Mouse (Mus musculus): ENCODE measurements around the gene Tpk1. TPM values are rescaled to one million over a fixed set of nuclear protein-coding genes. Genes with fewer than 3 reads are reported as not detected.
"Not testable (repeated sequence)": the region's sequence is repeated elsewhere in the genome, so short reads cannot be mapped to it uniquely, and the experiment has no call there.

Gene Tpk1
- polyA plus RNA-seq, 1 experiment from 2014 or later = 8.9 TPM

DNA sequence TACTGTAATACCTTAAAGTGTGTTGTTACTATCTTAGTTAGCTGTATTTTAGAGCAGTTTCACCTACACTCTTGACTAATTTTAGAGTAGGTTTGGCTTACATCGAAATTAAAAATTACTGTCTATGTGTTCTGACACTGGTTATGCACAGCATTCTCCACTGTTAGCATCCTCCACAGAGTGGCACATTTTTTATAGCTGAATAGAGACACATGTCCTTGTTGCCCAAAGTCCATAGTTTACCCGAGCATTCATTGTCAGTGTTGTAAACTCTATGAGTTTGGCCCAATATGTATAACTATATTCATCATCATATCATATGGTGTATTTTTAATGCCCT, 148.8 kb downstream of the Tpk1 start:
- Histone ChIP-seq H3K9ac (no peak overlapping the region), H3K36me3 (no peaks in the 10 kb centered on the region), H3K4me2 (replicated peaks) (no peak overlapping the region), H3K27ac (replicated peaks) (no peak overlapping the region), H3K9me3 (replicated peaks) (no peaks in the 10 kb centered on the region), H3K4me1 (no peaks in the 10 kb centered on the region), H3K4me3 (replicated peaks) (no peak overlapping the region), H3K27me3 (no peaks in the 10 kb centered on the region)
- no peak for ATAC-seq (ENCODE audit: insufficient number of reproducible peaks, low FRiP score, low TSS enrichment, low read depth)
- 79% methylated on average over 2 of the region's 2 CpGs for WGBS

DNA sequence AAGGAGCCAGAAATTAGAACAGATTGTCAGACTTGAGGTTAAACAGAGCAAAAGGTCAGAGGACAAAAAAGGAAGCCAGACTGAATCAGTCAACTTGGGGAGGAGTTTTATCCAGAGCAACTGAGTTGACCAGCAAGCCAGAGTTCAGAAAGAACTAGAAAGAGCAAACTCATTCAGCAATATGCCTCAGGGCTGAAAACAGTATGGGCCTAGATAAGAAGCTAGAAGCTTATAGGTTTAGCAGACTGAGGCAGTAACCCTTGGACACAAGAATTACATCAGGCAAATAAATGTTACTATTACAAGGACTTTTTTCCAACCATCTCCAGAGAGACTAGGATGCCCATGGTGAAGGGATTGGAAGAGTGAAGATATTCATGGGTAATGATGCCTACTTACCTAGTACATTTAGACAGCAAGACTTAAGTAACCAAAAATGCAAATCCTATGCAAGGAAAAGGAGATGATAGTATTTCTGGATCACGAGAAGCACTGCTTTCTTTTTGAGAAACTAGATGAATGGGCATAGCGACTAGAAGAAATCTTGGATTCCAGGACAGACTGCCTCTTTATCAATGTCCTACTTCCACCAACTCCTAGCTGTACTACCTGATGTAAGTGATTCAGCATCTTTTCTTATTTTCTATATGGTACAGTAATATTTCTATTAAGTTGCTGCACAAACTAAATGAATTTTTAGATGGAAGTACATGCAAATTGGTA, 149.3 kb downstream of the Tpk1 start:
- ATAC-seq (ENCODE audit: insufficient number of reproducible peaks, low FRiP score, low TSS enrichment, low read depth) = no peak
- Histone ChIP-seq H3K4me3 (replicated peaks) (no peak overlapping the region), H3K4me2 (replicated peaks) (no peak overlapping the region), H3K9ac (no peak overlapping the region), H3K27ac (replicated peaks) (no peak overlapping the region), H3K9me3 (replicated peaks) (no peaks in the 10 kb centered on the region), H3K4me1 (no peaks in the 10 kb centered on the region), H3K27me3 (no peaks in the 10 kb centered on the region), H3K36me3 (no peaks in the 10 kb centered on the region)
- WGBS = 92% methylated on average over 2 of the region's 2 CpGs

DNA sequence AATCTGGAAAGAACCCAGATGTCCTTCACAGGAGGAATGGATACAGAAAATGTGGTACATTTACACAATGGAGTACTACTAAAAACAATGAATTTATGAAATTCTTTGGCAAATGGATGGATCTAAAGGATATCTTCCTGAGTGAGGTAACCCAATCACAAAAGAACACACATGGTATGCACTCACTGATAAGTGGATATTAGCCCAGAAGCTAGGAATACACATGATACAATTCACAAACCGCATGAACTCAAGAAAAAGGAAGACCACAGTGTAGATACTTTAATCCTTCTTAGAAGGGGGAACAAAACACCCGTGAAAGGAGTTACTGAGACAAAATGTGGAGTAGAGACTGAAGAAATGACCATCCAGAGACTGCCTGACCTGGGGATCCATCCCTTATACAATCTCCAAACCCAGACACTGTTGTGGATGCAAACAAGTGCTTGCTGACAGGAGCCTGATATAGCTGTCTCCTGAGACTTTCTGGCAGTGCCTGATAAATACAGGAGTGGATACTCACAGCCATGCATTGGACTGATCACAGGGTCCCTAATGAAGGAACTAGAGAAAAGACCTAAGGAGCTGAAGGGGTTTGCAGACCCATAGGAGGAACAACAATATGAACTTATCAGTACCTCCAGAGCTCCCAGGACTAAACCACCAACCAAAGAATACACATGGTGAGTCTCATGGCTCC, 159.2 kb downstream of the Tpk1 start:
- not testable (repeated sequence) for H3K9ac ChIP-seq; H3K27me3 ChIP-seq; ATAC-seq (ENCODE audit: insufficient number of reproducible peaks, low FRiP score, low TSS enrichment, low read depth); H3K27ac ChIP-seq (replicated peaks); H3K36me3 ChIP-seq; H3K4me1 ChIP-seq; H3K4me3 ChIP-seq (replicated peaks); H3K9me3 ChIP-seq (replicated peaks); H3K4me2 ChIP-seq (replicated peaks)
- WGBS = 84% methylated on average over 2 of the region's 2 CpGs

DNA sequence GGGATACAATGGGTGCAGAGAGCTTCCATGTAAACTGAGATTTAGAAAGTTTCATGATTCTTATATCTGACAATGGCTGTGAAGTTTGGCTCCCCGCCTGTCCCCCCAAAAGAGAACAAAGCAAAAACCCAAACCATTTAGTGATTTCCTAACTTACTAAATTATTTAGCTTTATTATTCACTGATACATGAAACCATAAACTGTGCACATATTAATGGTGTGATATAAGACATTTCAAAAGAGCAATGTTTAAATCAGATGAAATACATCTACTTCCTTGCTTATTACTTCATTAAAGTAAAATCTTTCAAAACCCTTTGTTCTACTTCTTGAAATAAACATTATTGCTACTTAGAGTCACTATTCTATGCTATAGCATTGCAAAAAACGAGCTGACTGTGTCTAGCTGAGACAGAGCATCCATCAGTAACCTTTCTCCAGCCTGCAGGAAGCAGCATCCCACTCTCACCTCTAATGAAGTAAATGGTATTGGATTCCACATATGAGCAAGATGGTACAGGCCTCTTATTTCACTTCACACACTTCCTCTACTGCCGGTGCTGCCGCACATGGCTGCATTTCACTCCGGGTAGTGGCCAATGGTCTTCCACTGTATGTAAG, 161.4 kb downstream of the Tpk1 start:
- Histone ChIP-seq H3K4me1 (no peaks in the 10 kb centered on the region), H3K4me2 (replicated peaks) (no peak overlapping the region), H3K9ac (no peak overlapping the region), H3K36me3 (no peaks in the 10 kb centered on the region), H3K9me3 (replicated peaks) (no peaks in the 10 kb centered on the region), H3K27me3 (no peaks in the 10 kb centered on the region), H3K27ac (replicated peaks) (no peak overlapping the region), H3K4me3 (replicated peaks) (no peak overlapping the region)
- WGBS = 82% methylated on average over 5 of the region's 5 CpGs
- no peak for ATAC-seq (ENCODE audit: insufficient number of reproducible peaks, low FRiP score, low TSS enrichment, low read depth)

DNA sequence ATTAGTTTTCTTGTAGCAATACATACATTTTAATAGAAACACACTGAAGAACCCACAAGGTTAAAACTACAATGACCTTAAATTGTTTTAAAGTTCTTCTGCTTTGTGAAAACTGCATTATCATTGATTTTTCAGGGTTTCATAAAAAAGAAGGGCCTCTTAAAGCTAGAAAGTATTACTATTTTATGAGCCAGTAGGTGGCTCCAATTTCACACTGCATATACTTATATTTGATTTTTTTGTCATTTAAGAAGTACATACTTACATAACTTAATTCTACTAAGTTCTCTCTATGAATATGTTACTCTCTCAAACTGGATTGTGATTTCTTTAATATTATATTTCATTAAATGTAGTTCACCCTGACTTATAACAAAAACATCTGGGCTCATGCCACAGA, 173.7 kb downstream of the Tpk1 start:
- no peaks in the 10 kb centered on the region for H3K36me3 ChIP-seq
- ATAC-seq (ENCODE audit: insufficient number of reproducible peaks, low FRiP score, low TSS enrichment, low read depth) = no peak
- no peaks in the 10 kb centered on the region for H3K27me3 ChIP-seq
- H3K4me3 ChIP-seq (replicated peaks) = no peak overlapping the region
- H3K9ac ChIP-seq = no peak overlapping the region
- H3K27ac ChIP-seq (replicated peaks) = no peak overlapping the region
- H3K4me2 ChIP-seq (replicated peaks) = no peak overlapping the region
- no peaks in the 10 kb centered on the region for H3K9me3 ChIP-seq (replicated peaks)
- no peaks in the 10 kb centered on the region for H3K4me1 ChIP-seq

DNA sequence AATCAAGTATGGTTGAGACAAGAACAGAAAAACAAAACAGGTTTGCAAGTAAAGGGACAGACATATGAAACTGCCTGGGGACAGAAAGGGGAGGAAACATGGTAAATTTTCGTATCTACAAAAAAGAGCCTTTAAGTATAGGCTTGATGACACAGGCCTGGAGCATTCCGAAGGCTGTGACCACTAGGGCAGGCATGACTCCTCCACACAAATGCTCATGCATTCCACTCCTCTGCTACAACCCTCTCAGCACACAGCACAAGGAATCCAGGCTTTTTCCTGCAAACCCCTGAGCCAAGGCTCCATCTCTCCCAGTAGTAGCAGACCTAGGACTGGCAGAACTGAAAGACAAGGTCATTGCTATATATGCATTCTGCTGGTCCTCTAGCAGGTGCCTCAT, 179.4 kb downstream of the Tpk1 start:
- Histone ChIP-seq H3K4me2 (replicated peaks) (no peak overlapping the region), H3K4me3 (replicated peaks) (no peak overlapping the region), H3K9me3 (replicated peaks) (no peaks in the 10 kb centered on the region), H3K9ac (no peak overlapping the region), H3K27me3 (no peaks in the 10 kb centered on the region), H3K27ac (replicated peaks) (no peak overlapping the region), H3K36me3 (no peaks in the 10 kb centered on the region), H3K4me1 (no peaks in the 10 kb centered on the region)
- no peak for ATAC-seq (ENCODE audit: insufficient number of reproducible peaks, low FRiP score, low TSS enrichment, low read depth)
- WGBS = 65% methylated on average over 2 of the region's 2 CpGs

DNA sequence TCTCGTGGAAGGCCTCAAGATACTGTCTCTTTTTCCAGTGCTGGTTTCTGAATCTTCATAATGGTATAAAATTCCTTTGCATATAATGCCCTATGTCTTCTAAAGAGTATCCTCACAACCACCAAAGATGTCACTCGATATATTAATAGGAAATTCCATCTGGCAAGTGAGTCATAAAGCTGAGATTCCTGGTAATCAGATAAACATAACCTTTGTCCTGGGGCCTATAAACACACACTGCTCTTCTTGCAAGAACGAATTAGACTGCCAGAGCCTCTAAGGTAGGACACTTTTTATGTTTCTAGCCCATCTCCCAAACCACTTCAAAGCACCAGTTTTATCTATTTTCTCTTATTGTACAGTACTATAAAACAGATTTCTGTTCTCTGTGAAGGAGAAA, 185.4 kb downstream of the Tpk1 start:
- H3K27ac ChIP-seq (replicated peaks) = no peak overlapping the region
- H3K4me2 ChIP-seq (replicated peaks) = no peak overlapping the region
- no peak for ATAC-seq (ENCODE audit: insufficient number of reproducible peaks, low FRiP score, low TSS enrichment, low read depth)
- no peaks in the 10 kb centered on the region for H3K27me3 ChIP-seq
- H3K9me3 ChIP-seq (replicated peaks) = no peaks in the 10 kb centered on the region
- WGBS = 65% methylated on average over 3 of the region's 3 CpGs
- no peaks in the 10 kb centered on the region for H3K4me1 ChIP-seq
- H3K36me3 ChIP-seq = no peaks in the 10 kb centered on the region
- no peak overlapping the region for H3K9ac ChIP-seq
- no peak overlapping the region for H3K4me3 ChIP-seq (replicated peaks)

DNA sequence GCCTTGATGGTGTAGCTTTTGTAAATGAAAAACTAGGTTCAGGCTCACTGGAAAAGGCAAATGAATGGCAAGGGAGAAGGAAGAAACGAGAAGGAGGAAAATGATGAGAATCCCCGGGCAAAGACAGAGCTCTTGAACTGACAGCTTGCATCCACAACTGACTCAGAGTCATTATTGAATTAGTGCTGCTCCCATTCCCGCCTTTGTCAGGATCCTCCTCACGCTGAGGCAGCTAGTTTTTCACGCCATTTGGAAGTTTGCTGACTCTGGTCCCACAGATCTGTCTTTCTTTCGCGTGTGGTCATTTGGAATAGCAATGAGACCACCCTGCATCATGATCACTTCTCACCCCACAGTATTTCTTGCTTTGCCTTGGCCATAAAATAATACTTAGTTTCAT, 187.3 kb downstream of the Tpk1 start:
- Histone ChIP-seq H3K9me3 (replicated peaks) (no peaks in the 10 kb centered on the region), H3K36me3 (no peaks in the 10 kb centered on the region), H3K27ac (replicated peaks) (no peak overlapping the region), H3K27me3 (no peaks in the 10 kb centered on the region), H3K4me1 (no peaks in the 10 kb centered on the region), H3K4me2 (replicated peaks) (no peak overlapping the region), H3K9ac (no peak overlapping the region), H3K4me3 (replicated peaks) (no peak overlapping the region)
- ATAC-seq (ENCODE audit: insufficient number of reproducible peaks, low FRiP score, low TSS enrichment, low read depth) = no peak
- WGBS = 54% methylated on average over 7 of the region's 7 CpGs

DNA sequence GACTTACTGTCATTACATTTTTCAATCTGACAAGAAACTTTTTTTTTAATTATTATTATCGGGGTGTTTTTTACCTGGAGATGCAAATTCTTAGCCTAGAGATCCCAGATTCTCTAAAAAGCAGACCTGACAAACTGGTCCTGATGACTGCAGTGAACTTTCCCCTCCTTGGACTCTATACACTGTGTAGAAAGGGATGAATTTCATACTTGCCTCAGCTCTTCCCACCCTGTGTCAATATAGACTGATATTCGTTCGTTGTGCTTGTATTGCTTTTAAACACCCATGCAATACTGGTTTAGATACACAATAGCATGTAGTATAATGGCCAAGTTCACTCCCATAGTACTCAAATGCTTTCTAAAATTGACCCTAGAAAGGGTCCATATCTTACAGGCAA, 189.7 kb downstream of the Tpk1 start:
- Histone ChIP-seq H3K27me3 (no peaks in the 10 kb centered on the region), H3K4me2 (replicated peaks) (no peak overlapping the region), H3K9ac (no peak overlapping the region), H3K4me3 (replicated peaks) (no peak overlapping the region), H3K27ac (replicated peaks) (no peak overlapping the region), H3K4me1 (no peaks in the 10 kb centered on the region), H3K9me3 (replicated peaks) (no peaks in the 10 kb centered on the region), H3K36me3 (no peaks in the 10 kb centered on the region)
- no peak for ATAC-seq (ENCODE audit: insufficient number of reproducible peaks, low FRiP score, low TSS enrichment, low read depth)
- WGBS = 85% methylated on average over 3 of the region's 3 CpGs

DNA sequence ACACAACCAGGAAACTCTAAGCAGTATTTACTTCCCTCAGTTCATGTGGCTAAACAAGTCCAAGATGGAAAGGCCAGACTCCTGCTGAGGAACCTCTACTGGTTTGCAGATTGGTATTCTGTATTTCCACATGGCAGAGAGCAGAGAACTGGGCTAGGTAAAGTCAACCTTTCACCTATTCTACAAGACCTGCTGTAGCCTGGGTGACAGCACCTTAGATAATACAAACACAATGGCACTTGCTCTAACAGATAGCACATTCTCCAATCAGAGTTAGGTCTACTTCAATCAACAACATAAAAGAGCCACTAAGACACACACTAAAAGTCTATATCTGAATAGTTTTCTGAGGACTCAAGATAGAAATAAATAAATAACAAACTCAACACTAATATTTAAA, 190.2 kb downstream of the Tpk1 start:
- H3K4me2 ChIP-seq (replicated peaks) = no peak overlapping the region
- no peak overlapping the region for H3K9ac ChIP-seq
- no peaks in the 10 kb centered on the region for H3K4me1 ChIP-seq
- H3K9me3 ChIP-seq (replicated peaks) = no peaks in the 10 kb centered on the region
- no peaks in the 10 kb centered on the region for H3K27me3 ChIP-seq
- H3K27ac ChIP-seq (replicated peaks) = no peak overlapping the region
- no peak overlapping the region for H3K4me3 ChIP-seq (replicated peaks)
- ATAC-seq (ENCODE audit: insufficient number of reproducible peaks, low FRiP score, low TSS enrichment, low read depth) = no peak
- H3K36me3 ChIP-seq = no peaks in the 10 kb centered on the region

DNA sequence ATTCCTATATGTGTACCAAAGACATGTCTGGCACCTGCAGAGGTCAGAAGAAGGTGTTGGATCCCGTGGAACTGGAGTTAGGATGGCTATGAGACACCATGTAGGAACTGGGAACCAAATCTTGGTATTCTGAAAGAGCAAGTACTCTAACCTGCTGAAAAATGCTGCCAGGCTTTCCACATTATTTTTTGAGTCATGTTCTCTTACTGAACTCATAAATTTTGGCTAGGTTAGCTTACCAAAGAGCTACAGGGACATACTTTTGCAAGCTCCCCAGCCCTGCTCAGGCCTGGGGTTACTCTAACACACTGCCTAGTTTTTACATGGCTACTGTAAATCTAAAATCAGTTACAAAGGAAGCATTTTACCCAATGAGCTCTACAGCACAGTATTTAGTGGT, 194.5 kb downstream of the Tpk1 start:
- H3K9ac ChIP-seq = no peak overlapping the region
- no peak overlapping the region for H3K4me3 ChIP-seq (replicated peaks)
- WGBS = 68% methylated on average over 1 of the region's 1 CpGs
- no peak for ATAC-seq (ENCODE audit: insufficient number of reproducible peaks, low FRiP score, low TSS enrichment, low read depth)
- no peaks in the 10 kb centered on the region for H3K9me3 ChIP-seq (replicated peaks)
- no peak overlapping the region for H3K4me2 ChIP-seq (replicated peaks)
- no peak overlapping the region for H3K27ac ChIP-seq (replicated peaks)
- no peaks in the 10 kb centered on the region for H3K36me3 ChIP-seq
- no peaks in the 10 kb centered on the region for H3K27me3 ChIP-seq
- H3K4me1 ChIP-seq = no peaks in the 10 kb centered on the region

Measured in embryonic facial prominence, embryonic 15.5 days (tissue).